Mouse (Mus musculus) limb, embryonic 14.5 days (tissue): ENCODE data around the gene Tap1. TPM values are rescaled to one million over a fixed set of nuclear protein-coding genes. Genes with fewer than 3 reads are reported as not detected.

Source experiments
- ATAC-seq: fragments of 200-750 bp; cut with Nextera tagmentation; 2 replicates; pipeline ENCODE4 v1.8.0; 2017; ENCODE audit warnings: low read depth, moderate number of reproducible peaks, moderate TSS enrichment; ENCODE audit not compliant: low FRiP score
- DNase-seq: peaks from one replicate; pipeline ENCODE4 v3.0.0-alpha.2; 2015; ENCODE audit warnings: low spot score
- H3K27ac ChIP-seq: fragments of 300-500 bp; sonication (generic); replicated peaks from 2 replicates; pipeline ENCODE4 v1.5.1; 2014; ENCODE audit warnings: low read depth, mild to moderate bottlenecking, low read length, moderate library complexity, mixed read lengths
- H3K27me3 ChIP-seq: fragments of 300-500 bp; sonication (generic); 2 replicates; pipeline ENCODE4 v1.6.1; 2014; ENCODE audit warnings: low read length, mixed read lengths; ENCODE audit not compliant: control insufficient read depth, insufficient read depth
- H3K36me3 ChIP-seq: fragments of 300-500 bp; sonication (generic); 2 replicates; pipeline ENCODE4 v1.6.1; 2014; ENCODE audit warnings: mild to moderate bottlenecking, low read length, moderate library complexity, mixed read lengths; ENCODE audit not compliant: control insufficient read depth, insufficient read depth
- H3K4me1 ChIP-seq: fragments of 300-500 bp; sonication (generic); 2 replicates; pipeline ENCODE4 v1.6.1; 2014; ENCODE audit warnings: antibody characterized with exemption, low read length, mixed read lengths; ENCODE audit not compliant: control insufficient read depth, insufficient read depth
- H3K4me2 ChIP-seq: fragments of 300-500 bp; sonication (generic); replicated peaks from 2 replicates; pipeline ENCODE4 v1.6.1; 2014; ENCODE audit warnings: low read depth, mild to moderate bottlenecking, low read length, moderate library complexity; ENCODE audit not compliant: severe bottlenecking
- H3K4me3 ChIP-seq: fragments of 300-500 bp; sonication (generic); replicated peaks from 2 replicates; pipeline ENCODE4 v1.5.1; 2014; ENCODE audit warnings: low read length
- H3K9ac ChIP-seq: fragments of 300-500 bp; sonication (generic); 2 replicates; pipeline ENCODE4 v1.6.1; 2014; ENCODE audit warnings: mild to moderate bottlenecking, low read depth, low read length, moderate library complexity; ENCODE audit not compliant: severe bottlenecking
- H3K9me3 ChIP-seq: fragments of 300-500 bp; sonication (generic); 2 replicates; pipeline ENCODE4 v1.6.1; 2016; ENCODE audit warnings: low read length; ENCODE audit not compliant: control insufficient read depth
- POLR2A ChIP-seq: fragments of 200-500 bp; IDR thresholded peaks from 2 replicates; pipeline ENCODE4 v1.8.0; 2012; ENCODE audit warnings: inconsistent platforms, mild to moderate bottlenecking, moderate library complexity, borderline replicate concordance; ENCODE audit not compliant: insufficient read depth, insufficient read length; ENCODE audit errors: extremely low read depth
- WGBS: fragments of 180-500 bp; shearing (Covaris S2); extraction: QIAGEN DNeasy Blood & Tissue Kit; methylation state at CpG from one replicate; pipeline ENCODE4 v1.1.7; 2014; 5-methylcytosine and 5-hydroxymethylcytosine counted together
- polyA plus RNA-seq, 2 experiments: library from polyadenylated mRNA; depleted of rRNA in 1 of 2; stranded (reverse) in 1 of 2; unstranded in 1 of 2; fragments of >200 nt; fragmentation: Nextera tagmentation in 1 of 2; extraction: Ambion mirVana in 1 of 2; gene quantifications; 2 replicates each; pipeline versions ENCODE4 v1.2.1 to v1.2.3; 2012 to 2014

The Tap1 gene
- polyA plus RNA-seq, 2 experiments = 11.2 to 12.1 TPM

GRCm38 (mm10) chr17:34236691-34237090 lies 49.3 kb downstream of the Tap1 start:
- Histone ChIP-seq H3K9ac (no peak overlapping the region), H3K27me3 (no peaks in the 10 kb centered on the region), H3K4me3 (no peak overlapping the region), H3K36me3 (no peaks in the 10 kb centered on the region), H3K4me2 (no peak overlapping the region), H3K27ac (no peak overlapping the region), H3K4me1 (no peaks in the 10 kb centered on the region), H3K9me3 (peaks cover 1% of the 10 kb centered on the region; the same call in 1 of the 2 replicates)
- 74% methylated on average over 5 of the region's 5 CpGs for WGBS
- DNase-seq (no peak), ATAC-seq (no peak)
- TF ChIP-seq POLR2A = no peak

- no peak for TF ChIP-seq POLR2A
These were observed 50.4 kb downstream of the Tap1 start for GRCm38 (mm10) chr17:34237741-34238140.

GRCm38 (mm10) chr17:34238706-34239105 lies 51.4 kb downstream of the Tap1 start, which contains the start of gene H2-Ob:
Gene H2-Ob, plus strand, starts transcription at chr17:34238903.
- 59% methylated on average over 3 of the region's 3 CpGs for WGBS
- Histone ChIP-seq H3K4me3 (no peak within 1 kb of the TSS), H3K9ac (no peak within 1 kb of the TSS), H3K9me3 (peaks cover 4% of the 10 kb centered on the region; the same call in 1 of the 2 replicates), H3K27ac (no peak within 1 kb of the TSS), H3K36me3 (no peaks in the 10 kb centered on the region), H3K27me3 (no peaks in the 10 kb centered on the region), H3K4me1 (no peaks in the 10 kb centered on the region), H3K4me2 (no peak within 1 kb of the TSS)
- ATAC-seq (no peak), DNase-seq (peak; percentile 66)
- no peak for TF ChIP-seq POLR2A

More at GRCm38 (mm10) chr17:34237741-34238140, 50.4 kb downstream of the Tap1 start:
- H3K9me3 ChIP-seq = peaks cover 4% of the 10 kb centered on the region; the same call in 1 of the 2 replicates
- H3K27me3 ChIP-seq = no peaks in the 10 kb centered on the region
- H3K27ac ChIP-seq = no peak overlapping the region
- H3K4me1 ChIP-seq = no peaks in the 10 kb centered on the region
- no peaks in the 10 kb centered on the region for H3K36me3 ChIP-seq
- ATAC-seq (no peak), DNase-seq (no peak)
- no peak overlapping the region for H3K9ac ChIP-seq
- H3K4me3 ChIP-seq = no peak overlapping the region
- whole genome bisulfite sequencing = 89% methylated on average over 3 of the region's 3 CpGs
- no peak overlapping the region for H3K4me2 ChIP-seq

GRCm38 (mm10) chr17:34239601-34240041 lies 52.3 kb downstream of the Tap1 start:
- WGBS = 67% methylated on average over 10 of the region's 10 CpGs
- no peak for DNase-seq
- Histone ChIP-seq H3K27ac (no peak overlapping the region), H3K27me3 (no peaks in the 10 kb centered on the region), H3K4me1 (no peaks in the 10 kb centered on the region), H3K9ac (no peak overlapping the region), H3K4me3 (no peak overlapping the region), H3K4me2 (no peak overlapping the region), H3K36me3 (no peaks in the 10 kb centered on the region), H3K9me3 (peaks cover 4% of the 10 kb centered on the region; the same call in 1 of the 2 replicates)
- no peak for ATAC-seq
- no peak for TF ChIP-seq POLR2A

- Histone ChIP-seq H3K36me3 (no peaks in the 10 kb centered on the region), H3K4me3 (no peak overlapping the region), H3K27me3 (no peaks in the 10 kb centered on the region), H3K27ac (no peak overlapping the region), H3K4me1 (no peaks in the 10 kb centered on the region), H3K9ac (no peak overlapping the region), H3K4me2 (no peak overlapping the region), H3K9me3 (peaks cover 4% of the 10 kb centered on the region; the same call in 1 of the 2 replicates)
- WGBS = 58% methylated on average over 3 of the region's 3 CpGs
- DNase-seq (no peak), ATAC-seq (no peak)
- TF ChIP-seq POLR2A = no peak
These were observed 53.0 kb downstream of the Tap1 start for GRCm38 (mm10) chr17:34240366-34240765.

GRCm38 (mm10) chr17:34240916-34241315 lies 53.6 kb downstream of the Tap1 start:
- Histone ChIP-seq H3K4me3 (no peak overlapping the region), H3K27ac (no peak overlapping the region), H3K36me3 (no peaks in the 10 kb centered on the region), H3K27me3 (no peaks in the 10 kb centered on the region), H3K4me1 (no peaks in the 10 kb centered on the region), H3K4me2 (no peak overlapping the region), H3K9me3 (peaks cover 4% of the 10 kb centered on the region; the same call in 1 of the 2 replicates), H3K9ac (no peak overlapping the region)
- no peak for TF ChIP-seq POLR2A
- WGBS = 75% methylated on average over 6 of the region's 6 CpGs
- ATAC-seq (no peak), DNase-seq (no peak)
